Comparison of ENCODE assay signal across 25 mouse cellular contexts in the genomic region with DNA sequence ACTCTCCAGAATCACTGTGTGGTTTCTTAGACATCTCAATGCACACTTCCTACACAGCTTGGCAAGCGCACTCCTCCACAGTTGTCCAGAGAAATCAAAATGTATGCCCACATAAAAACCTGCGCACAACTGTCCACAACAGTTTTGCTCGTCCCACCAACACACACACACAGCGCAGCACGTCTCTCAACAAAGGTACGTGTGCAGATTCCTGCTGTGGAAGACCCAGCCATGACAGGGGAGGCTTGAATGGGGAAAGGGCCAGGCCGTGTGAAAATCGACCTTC.
DNase-seq lines count a peak whose midpoint lies in the region.
"Had no signal": no experiment of that assay in that cellular context is flagged by ENCODE, and none has a peak within 500 bp of the region (broad histone marks: within the 10 kb centered on the region; RNA-seq: fewer than 3 reads in every experiment).

No protein-coding gene starts in this region.

- H3K4me3 ChIP-seq in limb, embryonic 10.5 days: no peak overlapping the region
- H3K4me3 ChIP-seq: heart, embryonic 10.5 days; hindbrain, embryonic 15.5 days; limb, embryonic 13.5 days; liver, embryonic 12.5 days; midbrain, embryonic 10.5 days; neural tube, embryonic 15.5 days had no signal

- H3K27ac ChIP-seq in limb, embryonic 10.5 days: peak overlapping the region; percentile 61; the same call in 1 of the 2 replicates
- H3K27ac ChIP-seq: heart, embryonic 10.5 days; hindbrain, embryonic 15.5 days; limb, embryonic 13.5 days; liver, embryonic 12.5 days; midbrain, embryonic 10.5 days; neural tube, embryonic 15.5 days; stomach, postnatal 0 days had no signal

- H3K27me3 ChIP-seq in limb, embryonic 10.5 days (ENCODE audit: low read depth, poor library complexity, severe bottlenecking): no peaks in the 10 kb centered on the region
- H3K27me3 ChIP-seq: CH12.LX; hindbrain, embryonic 15.5 days; limb, embryonic 13.5 days; liver, embryonic 12.5 days; neural tube, embryonic 15.5 days; Patski had no signal

- WGBS in limb, embryonic 10.5 days: 90% methylated on average over 8 of the region's 8 CpGs

- no peaks in the 10 kb centered on the region for H3K9me3 ChIP-seq in limb, embryonic 10.5 days (replicated peaks)
- H3K9me3 ChIP-seq: hindbrain, embryonic 15.5 days; limb, embryonic 13.5 days; midbrain, embryonic 10.5 days; neural tube, embryonic 15.5 days had no signal

- H3K36me3 ChIP-seq in limb, embryonic 10.5 days: no peaks in the 10 kb centered on the region
- H3K36me3 ChIP-seq: G1E; heart, embryonic 10.5 days; hindbrain, embryonic 15.5 days; limb, embryonic 13.5 days; liver, embryonic 12.5 days; midbrain, embryonic 10.5 days; neural tube, embryonic 15.5 days had no signal

- peak; percentile 3 to 23 for DNase-seq in left cerebral cortex, adult 18-20 months (ENCODE audit: low spot score in 2 of 2)
- DNase-seq in left cerebral cortex, adult 11 months (ENCODE audit: low spot score): no peak
- peak; percentile 10 for DNase-seq in right cerebral cortex, postnatal 25 days
- DNase-seq in right cerebral cortex, postnatal 14 days: no peak
- DNase-seq in limb, embryonic 10.5 days (ENCODE audit: low spot score): no peak
- no peak for DNase-seq in ovary, postnatal 14 days (ENCODE audit: low spot score)
- no peak for DNase-seq in layer of hippocampus, adult 9-11 months
- DNase-seq: adrenal gland, postnatal 36 days; cerebellum, adult 11 months; cerebellum, adult 9-11 months; heart, postnatal 4 days; kidney, adult 2 months; kidney, postnatal 10 days; lung, adult 18-20 months; lung, postnatal 10 days had no signal

- H3K4me1 ChIP-seq in limb, embryonic 10.5 days: peaks cover 20% of the 10 kb centered on the region
- H3K4me1 ChIP-seq: heart, embryonic 10.5 days; hindbrain, embryonic 15.5 days; liver, embryonic 12.5 days; neural tube, embryonic 15.5 days had no signal

Comparison
In these comparisons a context has a peak if more than half of its experiments do, and no peak if none do; other contexts are left out.
1. DNase-seq: peak in left cerebral cortex, adult 18-20 months (2 of 2) and right cerebral cortex, postnatal 25 days (single experiment); none in left cerebral cortex, adult 11 months (single experiment), right cerebral cortex, postnatal 14 days (single experiment), limb, embryonic 10.5 days (single experiment), ovary, postnatal 14 days (single experiment) and layer of hippocampus, adult 9-11 months (single experiment).